Mouse (Mus musculus): ENCODE measurements around the gene Zfp866.

Gene Zfp866

GRCm38 (mm10) chr8:69715366-69715765, 75.6 kb downstream of the Zfp866 start:
- DNase-seq: no peak

- DNase-seq: no peak
These were observed 77.5 kb downstream of the Zfp866 start for GRCm38 (mm10) chr8:69713516-69713915.

Data from kidney, postnatal 14 days (tissue).